In the genomic region with DNA sequence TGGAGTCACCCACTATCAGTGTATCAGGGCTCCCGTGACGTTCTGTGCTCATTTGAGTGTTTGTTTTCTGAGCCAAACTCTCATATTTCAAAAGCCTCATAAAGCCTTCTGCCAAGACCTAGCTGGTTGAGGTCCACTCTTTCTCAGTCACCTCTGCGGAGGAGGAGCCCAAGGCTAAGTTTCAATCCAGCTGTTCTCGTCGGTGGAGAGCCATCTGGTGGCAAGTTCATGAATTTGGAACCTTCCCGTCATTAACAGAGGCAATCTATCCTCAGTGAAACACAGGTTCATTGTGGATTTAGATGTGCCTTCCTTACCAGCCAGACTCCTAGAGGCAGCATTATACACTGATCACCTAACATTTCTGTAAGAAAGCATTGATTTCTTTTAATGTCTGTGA, we compare ENCODE assay signal across 8 mouse cellular contexts. TPM values are rescaled to one million over a fixed set of nuclear protein-coding genes. Genes with fewer than 3 reads are reported as not detected.
A peak's percentile ranks its signal among the peaks of the same experiment; 100 is the strongest.
DNase-seq lines count a peak whose midpoint lies in the region.

No protein-coding gene starts in this region.

- WGBS in limb, embryonic 10.5 days = 14% methylated on average over 6 of the region's 6 CpGs

- no peaks in the 10 kb centered on the region for H3K4me1 ChIP-seq in limb, embryonic 10.5 days

- peak; percentile 3 for DNase-seq in right cerebral cortex, postnatal 4 days
- no peak for DNase-seq in right cerebral cortex, postnatal 14 days
- peak; percentile 34 for DNase-seq in adrenal gland, postnatal 25 days
- DNase-seq in heart, postnatal 4 days = peak; percentile 36
- DNase-seq in limb, embryonic 10.5 days (ENCODE audit: low spot score) = peak; percentile 52
- DNase-seq in neural tube, embryonic 10.5 days (ENCODE audit: extremely low spot score, low spot score) = peak; percentile 29
- no peak for DNase-seq in B cell, adult 2 months
- DNase-seq in natural killer cell, adult 2 months (ENCODE audit: low spot score in 2 of 2) = no peak

- H3K36me3 ChIP-seq in limb, embryonic 10.5 days = no peaks in the 10 kb centered on the region

- no peak overlapping the region for H3K27ac ChIP-seq in limb, embryonic 10.5 days

- H3K9me3 ChIP-seq in limb, embryonic 10.5 days (replicated peaks) = no peaks in the 10 kb centered on the region

- H3K27me3 ChIP-seq in limb, embryonic 10.5 days (ENCODE audit: low read depth, poor library complexity, severe bottlenecking) = no peaks in the 10 kb centered on the region

- H3K4me3 ChIP-seq in limb, embryonic 10.5 days = no peak overlapping the region

RNA-seq across cellular contexts. Expression of a gene that starts 47.2 kb away (rescaled TPM):
- total RNA-seq in adrenal gland, postnatal 25 days (2021) = 8.6 and 9.8 TPM in 2 replicates
- 1 to 10 TPM; 2.1 to 2.5 TPM for total RNA-seq in heart, postnatal 4 days (2021)
- 1.1 and 2.6 TPM in 2 replicates for polyA plus RNA-seq in limb, embryonic 10.5 days (2016; fragmentation: Nextera tagmentation; extraction: Ambion mirVana)

Comparison
In these comparisons a context has a peak if more than half of its experiments do, and no peak if none do; other contexts are left out.
1. DNase-seq: peak in right cerebral cortex, postnatal 4 days (single experiment), adrenal gland, postnatal 25 days (single experiment), heart, postnatal 4 days (single experiment), limb, embryonic 10.5 days (single experiment) and neural tube, embryonic 10.5 days (single experiment); none in right cerebral cortex, postnatal 14 days (single experiment), B cell, adult 2 months (0 of 2) and natural killer cell, adult 2 months (0 of 2).